Mouse (Mus musculus) testis, adult 2 months (tissue): ENCODE data around the gene Sprr1b. TPM values are rescaled to one million over a fixed set of nuclear protein-coding genes. Genes with fewer than 3 reads are reported as not detected.

Experiments
- H3K27ac ChIP-seq: fragments of 200-500 bp; 2 replicates; pipeline ENCODE4 v1.5.1; 2012; ENCODE audit warnings: low read depth, low read length; ENCODE audit not compliant: control insufficient read depth, insufficient read depth
- H3K27me3 ChIP-seq: fragments of 200-500 bp; 2 replicates; pipeline ENCODE4 v1.6.1; 2012; ENCODE audit warnings: mild to moderate bottlenecking, low read length, moderate library complexity; ENCODE audit not compliant: control insufficient read depth, insufficient read depth
- H3K36me3 ChIP-seq: fragments of 200-500 bp; 2 replicates; pipeline ENCODE4 v1.6.1; 2012; ENCODE audit warnings: mild to moderate bottlenecking, low read length; ENCODE audit not compliant: control insufficient read depth, insufficient read depth
- H3K4me1 ChIP-seq: fragments of 200-500 bp; 2 replicates; pipeline ENCODE4 v1.6.1; 2012; ENCODE audit warnings: low read length; ENCODE audit not compliant: control insufficient read depth, insufficient read depth
- H3K4me3 ChIP-seq: fragments of 200-500 bp; 2 replicates; pipeline ENCODE4 v1.5.1; 2012; ENCODE audit warnings: low read depth, mild to moderate bottlenecking, low read length, moderate library complexity, mixed read lengths; ENCODE audit not compliant: control insufficient read depth
- CTCF ChIP-seq: fragments of 200-500 bp; IDR thresholded peaks from 2 replicates; pipeline ENCODE4 v1.5.1; 2012; ENCODE audit warnings: low read depth, mild to moderate bottlenecking, inconsistent platforms, low read length, moderate library complexity; ENCODE audit not compliant: control insufficient read depth, insufficient read depth, insufficient replicate concordance
- POLR2A ChIP-seq: fragments of 200-500 bp; IDR thresholded peaks from 2 replicates; pipeline ENCODE4 v1.6.1; 2012; ENCODE audit warnings: low read depth, mild to moderate bottlenecking, inconsistent platforms, low read length, moderate library complexity; ENCODE audit not compliant: control insufficient read depth
- polyA plus RNA-seq: library from polyadenylated mRNA; depleted of rRNA; stranded (reverse); fragments of >200 nt; gene quantifications from 2 replicates; pipeline ENCODE4 v1.2.3, GENCODE M21; 2012; rRNA removed

Sprr1b gene
- polyA plus RNA-seq, 1 experiment, result not detected

GRCm38 (mm10) chr3:92455151-92455550, 16.6 kb upstream of the Sprr1b start:
- H3K27ac ChIP-seq, result no peak overlapping the region
- H3K36me3 ChIP-seq, result no peaks in the 10 kb centered on the region
- H3K27me3 ChIP-seq, result no peaks in the 10 kb centered on the region
- TF ChIP-seq POLR2A, result no peak
- TF ChIP-seq CTCF, result no peak
- H3K4me3 ChIP-seq, result no peak overlapping the region
- H3K4me1 ChIP-seq, result no peaks in the 10 kb centered on the region

- TF ChIP-seq CTCF (no peak), POLR2A (no peak)
- Histone ChIP-seq H3K27me3 (no peaks in the 10 kb centered on the region), H3K4me3 (no peak overlapping the region), H3K36me3 (no peaks in the 10 kb centered on the region), H3K27ac (no peak overlapping the region), H3K4me1 (no peaks in the 10 kb centered on the region)
Measured at GRCm38 (mm10) chr3:92440177-92440576, 1.6 kb upstream of the Sprr1b start.

GRCm38 (mm10) chr3:92432282-92432681, 6.3 kb downstream of the Sprr1b start, which contains the start of gene Sprr2k:
Sprr2k (plus strand) TSS chr3:92432582.
- no peak for TF ChIP-seq POLR2A
- no peak for TF ChIP-seq CTCF
- H3K27me3 ChIP-seq, result no peaks in the 10 kb centered on the region
- H3K36me3 ChIP-seq, result no peaks in the 10 kb centered on the region
- no peak within 1 kb of the TSS for H3K4me3 ChIP-seq
- no peak within 1 kb of the TSS for H3K27ac ChIP-seq
- peaks cover 5% of the 10 kb centered on the region for H3K4me1 ChIP-seq

GRCm38 (mm10) chr3:92429323-92429722, 9.3 kb downstream of the Sprr1b start, which contains the start of gene Gm9774:
Gm9774 (minus strand) TSS chr3:92429423.
- H3K27ac ChIP-seq, result no peak within 1 kb of the TSS
- H3K36me3 ChIP-seq, result no peaks in the 10 kb centered on the region
- no peaks in the 10 kb centered on the region for H3K27me3 ChIP-seq
- H3K4me1 ChIP-seq, result peaks cover 5% of the 10 kb centered on the region
- no peak for TF ChIP-seq CTCF
- no peak for TF ChIP-seq POLR2A
- H3K4me3 ChIP-seq, result no peak within 1 kb of the TSS

- no peak for TF ChIP-seq CTCF
- TF ChIP-seq POLR2A, result no peak
- H3K27me3 ChIP-seq, result no peaks in the 10 kb centered on the region
- no peak within 1 kb of the TSS for H3K4me3 ChIP-seq
- H3K27ac ChIP-seq, result no peak within 1 kb of the TSS
- no peaks in the 10 kb centered on the region for H3K4me1 ChIP-seq
- no peaks in the 10 kb centered on the region for H3K36me3 ChIP-seq
Measured at GRCm38 (mm10) chr3:92417782-92418181, 20.8 kb downstream of the Sprr1b start, which contains the start of gene Sprr2j-ps. Sprr2j-ps (plus strand) TSS chr3:92418082.

- H3K27ac ChIP-seq, result no peak within 1 kb of the TSS
Measured at GRCm38 (mm10) chr3:92407691-92408090, 30.9 kb downstream of the Sprr1b start, which contains the start of gene Sprr2i. Sprr2i (plus strand) TSS chr3:92407991.

GRCm38 (mm10) chr3:92394301-92394700, 44.3 kb downstream of the Sprr1b start:
- no peak overlapping the region for H3K4me3 ChIP-seq
- H3K36me3 ChIP-seq, result no peaks in the 10 kb centered on the region
- no peaks in the 10 kb centered on the region for H3K27me3 ChIP-seq
- no peaks in the 10 kb centered on the region for H3K4me1 ChIP-seq
- no peak overlapping the region for H3K27ac ChIP-seq
- TF ChIP-seq CTCF, result no peak
- no peak for TF ChIP-seq POLR2A

More at GRCm38 (mm10) chr3:92407691-92408090, 30.9 kb downstream of the Sprr1b start, which contains the start of gene Sprr2i:
- no peaks in the 10 kb centered on the region for H3K4me1 ChIP-seq
- TF ChIP-seq POLR2A, result no peak
- no peak for TF ChIP-seq CTCF
- no peak within 1 kb of the TSS for H3K4me3 ChIP-seq
- no peaks in the 10 kb centered on the region for H3K27me3 ChIP-seq
- no peaks in the 10 kb centered on the region for H3K36me3 ChIP-seq

Other genes with a start within 250 kb of the Sprr1b start
- 0.10 TPM in 1 of 2 replicates, not detected in the other for gene Sprr2a1, start 223.0 kb downstream of the Sprr1b start, polyA plus RNA-seq
- gene Sprr2a2, start 222.9 kb downstream of the Sprr1b start, polyA plus RNA-seq, result 8.6 and 11.1 TPM in 2 replicates
- gene Sprr2a3, start 153.4 kb downstream of the Sprr1b start, polyA plus RNA-seq, result 0.19 and 0.33 TPM in 2 replicates
- not detected in 2 replicates for gene Sprr2b, start 122.2 kb downstream of the Sprr1b start, polyA plus RNA-seq
- not detected in 2 replicates for gene Sprr2d, start 99.6 kb downstream of the Sprr1b start, polyA plus RNA-seq
- not detected in 2 replicates for gene Sprr2e, start 86.6 kb downstream of the Sprr1b start, polyA plus RNA-seq
- gene Sprr2f, start 73.6 kb downstream of the Sprr1b start, polyA plus RNA-seq, result not detected in 2 replicates
- gene Sprr2h, start 53.1 kb downstream of the Sprr1b start, polyA plus RNA-seq, result not detected in 2 replicates
- gene Sprr2i, start 30.8 kb downstream of the Sprr1b start, polyA plus RNA-seq, result not detected in 2 replicates
- not detected in 2 replicates for gene Sprr2j-ps, start 20.7 kb downstream of the Sprr1b start, polyA plus RNA-seq
- gene Gm9774, start 9.4 kb downstream of the Sprr1b start, polyA plus RNA-seq, result 5.2 and 7.2 TPM in 2 replicates
- gene Sprr2k, start 6.2 kb downstream of the Sprr1b start, polyA plus RNA-seq, result not detected in 2 replicates
- not detected in 2 replicates for gene Sprr3, start 19.9 kb upstream of the Sprr1b start, polyA plus RNA-seq
- 0.32 and 0.73 TPM in 2 replicates for gene Sprr1a, start 47.1 kb upstream of the Sprr1b start, polyA plus RNA-seq
- not detected in 2 replicates for gene Sprr4, start 61.7 kb upstream of the Sprr1b start, polyA plus RNA-seq
- gene 2310046K23Rik, start 95.7 kb upstream of the Sprr1b start, polyA plus RNA-seq, result not detected in 2 replicates
- 0.05 and 0.06 TPM in 2 replicates for gene Ivl, start 134.9 kb upstream of the Sprr1b start, polyA plus RNA-seq
- 4,177 and 4,558 TPM in 2 replicates for gene Smcp, start 150.2 kb upstream of the Sprr1b start, polyA plus RNA-seq
- gene 2210017I01Rik, start 168.7 kb upstream of the Sprr1b start, polyA plus RNA-seq, result 0.67 and 0.94 TPM in 2 replicates
- gene Lce6a, start 182.9 kb upstream of the Sprr1b start, polyA plus RNA-seq, result 0.66 and 0.89 TPM in 2 replicates
- gene Lce1a1, start 209.5 kb upstream of the Sprr1b start, polyA plus RNA-seq, result not detected in 2 replicates
- not detected in 2 replicates for gene Lce1b, start 218.1 kb upstream of the Sprr1b start, polyA plus RNA-seq
- gene Lce1a2, start 231.5 kb upstream of the Sprr1b start, polyA plus RNA-seq, result not detected in 2 replicates
- 0.42 and 0.85 TPM in 2 replicates for gene Lce1c, start 240.5 kb upstream of the Sprr1b start, polyA plus RNA-seq
- not detected in 2 replicates for gene Lce1d, start 248.4 kb upstream of the Sprr1b start, polyA plus RNA-seq